Mouse (Mus musculus): ENCODE data around the gene Als2cl. TPM values are rescaled to one million over a fixed set of nuclear protein-coding genes. Genes with fewer than 3 reads are reported as not detected.
A peak's percentile ranks its signal among the peaks of the same experiment; 100 is the strongest.

The Als2cl gene
- polyA plus RNA-seq, 2 experiments = 1.6 to 7.4 TPM

DNA sequence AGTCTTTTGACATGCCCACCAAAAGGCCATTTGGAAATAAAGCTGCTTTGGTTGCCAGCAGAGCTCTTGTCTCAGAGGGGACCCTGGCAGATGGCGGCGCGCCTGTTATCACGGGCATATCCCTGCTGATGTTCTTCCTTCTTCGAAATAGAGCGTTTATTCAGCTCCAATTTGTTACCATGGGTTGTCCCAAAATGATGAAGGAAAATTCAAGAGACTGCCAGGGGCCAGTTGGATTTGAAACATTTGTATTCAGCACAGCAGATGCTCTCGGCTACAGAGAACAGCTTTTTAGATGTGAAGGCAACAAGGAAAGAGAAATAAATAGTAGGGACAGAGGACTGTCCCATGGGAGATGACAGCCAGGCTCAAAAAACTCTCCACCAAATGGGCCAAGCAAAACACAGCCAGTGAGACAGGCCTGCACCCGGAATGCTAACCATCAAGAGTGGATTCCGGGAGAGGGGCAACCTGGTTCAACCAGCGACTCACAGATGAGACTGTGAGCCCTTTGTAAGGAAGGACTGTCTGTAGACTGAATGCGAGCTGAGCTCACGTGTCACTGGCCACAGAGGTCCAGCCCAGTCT lies 54.3 kb downstream of the Als2cl start:
- Histone ChIP-seq H3K36me3 (ENCODE audit: control insufficient read depth, insufficient read depth, low read length) (no peaks in the 10 kb centered on the region), H3K27ac (replicated peaks; ENCODE audit: low read depth, low read length) (no peak overlapping the region), H3K4me3 (replicated peaks; ENCODE audit: low read length) (no peak overlapping the region), H3K4me1 (ENCODE audit: control insufficient read depth, insufficient read depth, low read length) (no peaks in the 10 kb centered on the region), H3K27me3 (ENCODE audit: control insufficient read depth, insufficient read depth, low read length) (no peaks in the 10 kb centered on the region), H3K4me2 (replicated peaks; ENCODE audit: low read depth, low read length, severe bottlenecking) (no peak overlapping the region), H3K9ac (ENCODE audit: low read depth, low read length, severe bottlenecking) (no peak overlapping the region), H3K9me3 (ENCODE audit: control insufficient read depth, low read length) (no peaks in the 10 kb centered on the region)
- ATAC-seq (ENCODE audit: low FRiP score, low read depth) (no peak), DNase-seq (ENCODE audit: low spot score) (no peak)
- 84% methylated on average over 12 of the region's 12 CpGs for WGBS
- TF ChIP-seq POLR2A (IDR thresholded peaks at IDR 0.05; ENCODE audit: borderline replicate concordance, extremely low read depth, insufficient read depth, insufficient read length) = no peak

- TF ChIP-seq POLR2A (IDR thresholded peaks at IDR 0.05; ENCODE audit: borderline replicate concordance, extremely low read depth, insufficient read depth, insufficient read length) = no peak
- Histone ChIP-seq H3K36me3 (ENCODE audit: control insufficient read depth, insufficient read depth, low read length) (no peaks in the 10 kb centered on the region), H3K27ac (replicated peaks; ENCODE audit: low read depth, low read length) (no peak overlapping the region), H3K9ac (ENCODE audit: low read depth, low read length, severe bottlenecking) (no peak overlapping the region), H3K4me1 (ENCODE audit: control insufficient read depth, insufficient read depth, low read length) (no peaks in the 10 kb centered on the region), H3K4me2 (replicated peaks; ENCODE audit: low read depth, low read length, severe bottlenecking) (no peak overlapping the region), H3K27me3 (ENCODE audit: control insufficient read depth, insufficient read depth, low read length) (no peaks in the 10 kb centered on the region), H3K4me3 (replicated peaks; ENCODE audit: low read length) (no peak overlapping the region), H3K9me3 (ENCODE audit: control insufficient read depth, low read length) (no peaks in the 10 kb centered on the region)
- DNase-seq (ENCODE audit: low spot score) (no peak), ATAC-seq (ENCODE audit: low FRiP score, low read depth) (no peak)
- 87% methylated on average over 7 of the region's 7 CpGs for WGBS
Observed at GRCm38 (mm10) chr9:110935941-110936340, 56.3 kb downstream of the Als2cl start.

DNA sequence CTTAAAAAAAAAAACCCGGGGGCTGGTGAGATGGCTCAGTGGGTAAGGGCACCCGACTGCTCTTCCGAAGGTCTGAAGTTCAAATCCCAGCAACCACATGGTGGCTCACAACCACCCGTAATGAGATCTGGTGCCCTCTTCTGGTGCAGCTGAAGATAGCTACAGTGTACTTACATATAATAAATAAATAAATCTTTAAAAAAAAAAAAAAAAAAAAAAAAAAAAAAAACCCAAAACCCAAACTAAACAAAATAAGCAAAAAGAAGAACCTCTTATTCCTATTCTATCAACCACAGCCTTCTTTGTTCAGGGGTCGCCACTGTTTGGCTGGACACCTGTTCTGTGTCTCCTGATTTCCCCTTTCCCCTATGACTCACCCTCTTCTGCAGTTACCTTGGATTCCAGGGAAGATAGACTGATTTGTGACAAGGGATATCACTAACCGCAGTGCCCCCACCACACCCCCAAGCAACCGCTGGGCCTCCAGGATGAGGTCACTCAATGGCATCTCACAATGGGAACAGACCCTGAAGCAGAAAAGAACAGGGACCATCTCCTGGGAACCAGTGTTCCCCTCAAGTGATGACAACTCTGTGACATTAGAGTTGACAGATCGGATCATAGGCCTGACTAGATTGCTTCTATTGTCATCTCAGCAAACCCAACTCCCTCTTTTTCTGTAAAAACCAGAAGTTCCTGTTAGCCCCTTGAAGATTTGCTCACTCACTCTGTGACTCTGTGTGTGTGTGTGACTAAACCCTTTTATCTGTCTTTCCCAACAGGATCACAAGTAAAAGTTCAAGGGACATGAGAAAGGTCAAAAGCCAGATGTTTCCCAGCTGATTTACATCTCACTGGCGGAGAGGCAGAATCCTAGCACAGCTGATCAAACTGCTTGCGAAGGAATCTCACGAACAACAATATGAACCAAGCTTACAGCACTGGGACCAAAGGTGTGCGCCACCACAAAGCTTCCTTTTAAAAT lies 58.1 kb downstream of the Als2cl start:
- no peak for TF ChIP-seq POLR2A (IDR thresholded peaks at IDR 0.05; ENCODE audit: borderline replicate concordance, extremely low read depth, insufficient read depth, insufficient read length)
- H3K4me2 ChIP-seq (replicated peaks; ENCODE audit: low read depth, low read length, severe bottlenecking) = no peak overlapping the region
- no peaks in the 10 kb centered on the region for H3K4me1 ChIP-seq (ENCODE audit: control insufficient read depth, insufficient read depth, low read length)
- H3K4me3 ChIP-seq (replicated peaks; ENCODE audit: low read length) = no peak overlapping the region
- H3K9me3 ChIP-seq (ENCODE audit: control insufficient read depth, low read length) = no peaks in the 10 kb centered on the region
- 68% methylated on average over 12 of the region's 12 CpGs for WGBS
- H3K27me3 ChIP-seq (ENCODE audit: control insufficient read depth, insufficient read depth, low read length) = no peaks in the 10 kb centered on the region
- no peak for ATAC-seq (ENCODE audit: low FRiP score, low read depth)
- DNase-seq (ENCODE audit: low spot score) = no peak
- H3K27ac ChIP-seq (replicated peaks; ENCODE audit: low read depth, low read length) = no peak overlapping the region
- H3K9ac ChIP-seq (ENCODE audit: low read depth, low read length, severe bottlenecking) = no peak overlapping the region
- H3K36me3 ChIP-seq (ENCODE audit: control insufficient read depth, insufficient read depth, low read length) = no peaks in the 10 kb centered on the region

- Histone ChIP-seq H3K9ac (ENCODE audit: low read depth, low read length, severe bottlenecking) (no peak overlapping the region), H3K9me3 (ENCODE audit: control insufficient read depth, low read length) (no peaks in the 10 kb centered on the region), H3K27ac (replicated peaks; ENCODE audit: low read depth, low read length) (no peak overlapping the region), H3K36me3 (ENCODE audit: control insufficient read depth, insufficient read depth, low read length) (no peaks in the 10 kb centered on the region), H3K4me1 (ENCODE audit: control insufficient read depth, insufficient read depth, low read length) (no peaks in the 10 kb centered on the region), H3K4me3 (replicated peaks; ENCODE audit: low read length) (no peak overlapping the region), H3K27me3 (ENCODE audit: control insufficient read depth, insufficient read depth, low read length) (peaks cover 40% of the 10 kb centered on the region), H3K4me2 (replicated peaks; ENCODE audit: low read depth, low read length, severe bottlenecking) (no peak overlapping the region)
- 30% methylated on average over 13 of the region's 13 CpGs for WGBS
- no peak for DNase-seq (ENCODE audit: low spot score)
- ATAC-seq (ENCODE audit: low FRiP score, low read depth) = no peak
- TF ChIP-seq POLR2A (IDR thresholded peaks at IDR 0.05; ENCODE audit: borderline replicate concordance, extremely low read depth, insufficient read depth, insufficient read length) = no peak
Observed at GRCm38 (mm10) chr9:110944265-110944664, 64.6 kb downstream of the Als2cl start.

GRCm38 (mm10) chr9:110945343-110945742 lies 65.7 kb downstream of the Als2cl start:
- Histone ChIP-seq H3K4me3 (replicated peaks; ENCODE audit: low read length) (no peak overlapping the region), H3K9me3 (ENCODE audit: control insufficient read depth, low read length) (no peaks in the 10 kb centered on the region), H3K27me3 (ENCODE audit: control insufficient read depth, insufficient read depth, low read length) (peaks cover 40% of the 10 kb centered on the region), H3K4me1 (ENCODE audit: control insufficient read depth, insufficient read depth, low read length) (no peaks in the 10 kb centered on the region), H3K27ac (replicated peaks; ENCODE audit: low read depth, low read length) (no peak overlapping the region), H3K36me3 (ENCODE audit: control insufficient read depth, insufficient read depth, low read length) (no peaks in the 10 kb centered on the region), H3K4me2 (replicated peaks; ENCODE audit: low read depth, low read length, severe bottlenecking) (peak overlapping the region; percentile 4; the same call in 1 of the 2 replicates), H3K9ac (ENCODE audit: low read depth, low read length, severe bottlenecking) (no peak overlapping the region)
- DNase-seq (ENCODE audit: low spot score) (no peak), ATAC-seq (ENCODE audit: low FRiP score, low read depth) (no peak)
- no peak for TF ChIP-seq POLR2A (IDR thresholded peaks at IDR 0.05; ENCODE audit: borderline replicate concordance, extremely low read depth, insufficient read depth, insufficient read length)
- whole genome bisulfite sequencing = 4% methylated on average over 18 of the region's 18 CpGs

Data from limb, embryonic 14.5 days (tissue).